Mouse (Mus musculus) midbrain, embryonic 11.5 days (tissue): Measurements from ENCODE around the gene Tcaf1. TPM values are rescaled to one million over a fixed set of nuclear protein-coding genes. Genes with fewer than 3 reads are reported as not detected.

Experiments
- ATAC-seq: fragments of 200-750 bp; cut with Nextera tagmentation; 2 replicates; pipeline ENCODE4 v1.8.0; 2017; ENCODE audit warnings: moderate TSS enrichment, moderate library complexity; ENCODE audit not compliant: low FRiP score
- DNase-seq: peaks from one replicate; pipeline ENCODE4 v3.0.0; 2015; ENCODE audit warnings: low spot score; ENCODE audit errors: missing footprints
- H3K27ac ChIP-seq: fragments of 300-500 bp; sonication (generic); 2 replicates; pipeline ENCODE4 v1.5.1; 2014; ENCODE audit warnings: low read depth, low read length
- H3K27me3 ChIP-seq: fragments of 300-500 bp; sonication (generic); 2 replicates; pipeline ENCODE4 v1.6.1; 2014; ENCODE audit warnings: mild to moderate bottlenecking, low read length, moderate library complexity, mixed read lengths; ENCODE audit not compliant: control insufficient read depth, insufficient read depth
- H3K36me3 ChIP-seq: fragments of 300-500 bp; sonication (generic); 2 replicates; pipeline ENCODE4 v1.6.1; 2014; ENCODE audit warnings: mild to moderate bottlenecking, low read length, moderate library complexity, mixed read lengths; ENCODE audit not compliant: control insufficient read depth, insufficient read depth
- H3K4me1 ChIP-seq: fragments of 300-500 bp; sonication (generic); 2 replicates; pipeline ENCODE4 v1.6.1; 2014; ENCODE audit warnings: low read length; ENCODE audit not compliant: control insufficient read depth, insufficient read depth
- H3K4me2 ChIP-seq: fragments of 300-500 bp; sonication (generic); 2 replicates; pipeline ENCODE4 v1.6.1; 2014; ENCODE audit warnings: mild to moderate bottlenecking, moderate library complexity
- H3K4me3 ChIP-seq: fragments of 300-500 bp; sonication (generic); 2 replicates; pipeline ENCODE4 v1.5.1; 2014; ENCODE audit warnings: low read depth, low read length
- H3K9ac ChIP-seq: fragments of 300-500 bp; sonication (generic); 2 replicates; pipeline ENCODE4 v1.6.1; 2014; ENCODE audit warnings: low read length
- H3K9me3 ChIP-seq: fragments of 300-500 bp; sonication (generic); 2 replicates; pipeline ENCODE4 v1.6.1; 2016; ENCODE audit warnings: low read length; ENCODE audit not compliant: control insufficient read depth
- WGBS: fragments of 180-500 bp; shearing (Covaris S2); extraction: QIAGEN DNeasy Blood & Tissue Kit; methylation state at CpG from one replicate; pipeline ENCODE4 v1.1.7; 2014; 5-methylcytosine and 5-hydroxymethylcytosine counted together
- polyA plus RNA-seq: library from polyadenylated mRNA; unstranded; fragments of >200 nt; fragmentation: Nextera tagmentation; extraction: Ambion mirVana; gene quantifications from 2 replicates; pipeline ENCODE4 v1.2.1, GENCODE M21; 2014

Tcaf1 gene
- polyA plus RNA-seq, 1 experiment from 2014 or later = 156 TPM

GRCm38 (mm10) chr6:42689761-42690160 is 20.1 kb downstream of the Tcaf1 start:
- H3K9me3 ChIP-seq = no peaks in the 10 kb centered on the region
- DNase-seq (no peak), ATAC-seq (no peak)
- H3K36me3 ChIP-seq = peaks cover 9% of the 10 kb centered on the region
- H3K9ac ChIP-seq = no peak overlapping the region
- H3K27me3 ChIP-seq = no peaks in the 10 kb centered on the region
- H3K4me2 ChIP-seq = no peak overlapping the region
- no peak overlapping the region for H3K4me3 ChIP-seq
- H3K4me1 ChIP-seq = peaks cover 9% of the 10 kb centered on the region
- no peak overlapping the region for H3K27ac ChIP-seq

- H3K36me3 ChIP-seq = peaks cover 9% of the 10 kb centered on the region
- 87% methylated on average over 5 of the region's 5 CpGs for WGBS
- peaks cover 5% of the 10 kb centered on the region; the same call in 1 of the 2 replicates for H3K4me1 ChIP-seq
- H3K27me3 ChIP-seq = no peaks in the 10 kb centered on the region
- H3K9me3 ChIP-seq = no peaks in the 10 kb centered on the region
- no peak overlapping the region for H3K4me2 ChIP-seq
- H3K9ac ChIP-seq = no peak overlapping the region
- ATAC-seq (no peak), DNase-seq (no peak)
- no peak overlapping the region for H3K4me3 ChIP-seq
- no peak overlapping the region for H3K27ac ChIP-seq
These were observed 22.0 kb downstream of the Tcaf1 start for GRCm38 (mm10) chr6:42687907-42688306.

GRCm38 (mm10) chr6:42680077-42680476 is 29.8 kb downstream of the Tcaf1 start:
- DNase-seq = no peak
- Histone ChIP-seq H3K4me3 (no peak overlapping the region), H3K27me3 (no peaks in the 10 kb centered on the region), H3K36me3 (peaks cover 21% of the 10 kb centered on the region), H3K4me2 (no peak overlapping the region), H3K4me1 (no peaks in the 10 kb centered on the region), H3K9me3 (no peaks in the 10 kb centered on the region), H3K27ac (no peak overlapping the region), H3K9ac (no peak overlapping the region)
- 94% methylated on average over 7 of the region's 7 CpGs for WGBS
- no peak for ATAC-seq

GRCm38 (mm10) chr6:42676011-42676410 is 33.9 kb downstream of the Tcaf1 start:
- Histone ChIP-seq H3K9me3 (no peaks in the 10 kb centered on the region), H3K9ac (no peak overlapping the region), H3K4me1 (no peaks in the 10 kb centered on the region), H3K27ac (no peak overlapping the region), H3K27me3 (no peaks in the 10 kb centered on the region), H3K36me3 (peaks cover 36% of the 10 kb centered on the region), H3K4me3 (no peak overlapping the region), H3K4me2 (no peak overlapping the region)
- ATAC-seq (0 out of 2 replicates have a peak, but pooled peaks have one; percentile 22), DNase-seq (no peak)
- WGBS = 100% methylated on average over 3 of the region's 3 CpGs

GRCm38 (mm10) chr6:42671767-42672166 is 38.1 kb downstream of the Tcaf1 start:
- Histone ChIP-seq H3K9me3 (no peaks in the 10 kb centered on the region), H3K4me2 (no peak overlapping the region), H3K27ac (no peak overlapping the region), H3K4me1 (no peaks in the 10 kb centered on the region), H3K4me3 (no peak overlapping the region), H3K27me3 (no peaks in the 10 kb centered on the region), H3K36me3 (peaks cover 26% of the 10 kb centered on the region), H3K9ac (no peak overlapping the region)
- DNase-seq (no peak), ATAC-seq (no peak)
- WGBS = 88% methylated on average over 1 of the region's 1 CpGs

- no peak overlapping the region for H3K27ac ChIP-seq
- no peak for ATAC-seq
- no peaks in the 10 kb centered on the region for H3K4me1 ChIP-seq
- H3K9me3 ChIP-seq = no peaks in the 10 kb centered on the region
- H3K4me3 ChIP-seq = no peak overlapping the region
- H3K36me3 ChIP-seq = no peaks in the 10 kb centered on the region; the same call in 1 of the 2 replicates
- no peak overlapping the region for H3K9ac ChIP-seq
- H3K4me2 ChIP-seq = no peak overlapping the region
- H3K27me3 ChIP-seq = no peaks in the 10 kb centered on the region
- WGBS = 93% methylated on average over 2 of the region's 2 CpGs
- DNase-seq = no peak
These were observed 42.2 kb downstream of the Tcaf1 start for GRCm38 (mm10) chr6:42667722-42668121.

GRCm38 (mm10) chr6:42661739-42662138 is 48.1 kb downstream of the Tcaf1 start:
- Histone ChIP-seq H3K4me1 (no peaks in the 10 kb centered on the region), H3K4me3 (no peak overlapping the region), H3K4me2 (no peak overlapping the region), H3K27ac (no peak overlapping the region), H3K36me3 (no peaks in the 10 kb centered on the region), H3K9me3 (no peaks in the 10 kb centered on the region), H3K9ac (no peak overlapping the region), H3K27me3 (no peaks in the 10 kb centered on the region)
- DNase-seq (no peak), ATAC-seq (no peak)
- WGBS = 71% methylated on average over 2 of the region's 2 CpGs

- peak; percentile 99 for ATAC-seq
- Histone ChIP-seq H3K4me1 (0 out of 2 replicates have a peak, but pooled peaks cover 2% of the 10 kb centered on the region), H3K4me2 (peak within 1 kb of the TSS; percentile 52), H3K9me3 (no peaks in the 10 kb centered on the region), H3K27me3 (no peaks in the 10 kb centered on the region), H3K4me3 (peak within 1 kb of the TSS; percentile 31), H3K27ac (no peak within 1 kb of the TSS), H3K36me3 (no peaks in the 10 kb centered on the region), H3K9ac (peak within 1 kb of the TSS; percentile 38; the same call in 1 of the 2 replicates)
- DNase-seq = peak; percentile 99
- WGBS = under 1% methylated on average over 23 of the region's 23 CpGs
These were observed 64.9 kb downstream of the Tcaf1 start, which contains the start of gene Tcaf2 for GRCm38 (mm10) chr6:42644912-42645549. Tcaf2 (minus strand) TSS chr6:42645254.

- Histone ChIP-seq H3K4me2 (no peak overlapping the region), H3K4me1 (no peaks in the 10 kb centered on the region), H3K27me3 (no peaks in the 10 kb centered on the region), H3K36me3 (no peaks in the 10 kb centered on the region), H3K9ac (no peak overlapping the region), H3K4me3 (no peak overlapping the region), H3K9me3 (no peaks in the 10 kb centered on the region), H3K27ac (no peak overlapping the region)
- 82% methylated on average over 5 of the region's 5 CpGs for WGBS
- ATAC-seq (no peak), DNase-seq (no peak)
These were observed 75.5 kb downstream of the Tcaf1 start for GRCm38 (mm10) chr6:42634393-42634792.
